27 mouse cellular contexts compared by ENCODE assay signal in the genomic region with DNA sequence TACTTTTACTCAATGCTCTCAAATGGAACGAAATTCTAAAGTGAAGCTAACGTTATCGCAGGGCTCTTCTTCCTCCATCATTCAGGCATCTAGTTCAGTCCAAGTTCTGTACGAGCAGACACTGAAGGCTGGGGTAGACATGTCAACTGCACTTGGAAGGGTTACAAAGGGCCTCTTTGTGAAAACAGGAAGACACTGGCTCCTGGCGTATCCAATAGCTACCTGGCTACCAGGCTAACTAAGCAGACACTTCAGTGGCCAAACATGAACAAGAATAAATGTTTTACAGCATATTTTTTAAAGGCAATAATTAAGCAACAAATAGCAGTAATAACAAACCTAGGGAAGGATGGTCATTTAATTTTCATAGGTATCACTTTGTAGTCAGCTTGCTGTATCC.
"Had no signal": no experiment of that assay in that cellular context is flagged by ENCODE, and none has a peak within 500 bp of the region (broad histone marks: within the 10 kb centered on the region; RNA-seq: fewer than 3 reads in every experiment).

No protein-coding gene starts in this region.

- H3K27ac ChIP-seq: limb, embryonic 10.5 days; limb, embryonic 12.5 days; limb, embryonic 13.5 days; limb, embryonic 15.5 days; liver, embryonic 12.5 days; liver, embryonic 13.5 days; liver, embryonic 14.5 days; liver, embryonic 15.5 days; lung, embryonic 15.5 days; macrophage; midbrain, embryonic 10.5 days; midbrain, embryonic 12.5 days; midbrain, embryonic 13.5 days; midbrain, embryonic 15.5 days had no signal

- H3K27me3 ChIP-seq: limb, embryonic 12.5 days; limb, embryonic 13.5 days; limb, embryonic 15.5 days; liver, embryonic 12.5 days; liver, embryonic 13.5 days; liver, embryonic 15.5 days; lung, embryonic 15.5 days; midbrain, embryonic 12.5 days; midbrain, embryonic 13.5 days; midbrain, embryonic 15.5 days had no signal

- H3K4me1 ChIP-seq: limb, embryonic 10.5 days; limb, embryonic 12.5 days; limb, embryonic 13.5 days; limb, embryonic 15.5 days; liver, embryonic 12.5 days; liver, embryonic 13.5 days; lung, embryonic 15.5 days; midbrain, embryonic 10.5 days; midbrain, embryonic 12.5 days; midbrain, embryonic 13.5 days; midbrain, embryonic 15.5 days had no signal

- H3K36me3 ChIP-seq: limb, embryonic 10.5 days; limb, embryonic 12.5 days; limb, embryonic 13.5 days; limb, embryonic 15.5 days; liver, embryonic 12.5 days; liver, embryonic 13.5 days; liver, embryonic 15.5 days; lung, embryonic 15.5 days; midbrain, embryonic 10.5 days; midbrain, embryonic 12.5 days; midbrain, embryonic 13.5 days; midbrain, embryonic 15.5 days had no signal

- DNase-seq: left cerebral cortex, postnatal 4 days; liver; liver, embryonic 13.5 days; liver, postnatal 0 days; lung, adult 18-20 months; lung, adult 2 months; lung, embryonic 14.5 days; lung, postnatal 10 days; lung, postnatal 14 days; lung, postnatal 36 days; lung, postnatal 4 days; midbrain, embryonic 14.5 days had no signal

- H3K4me3 ChIP-seq: limb, embryonic 10.5 days; limb, embryonic 12.5 days; limb, embryonic 13.5 days; limb, embryonic 15.5 days; liver, embryonic 12.5 days; liver, embryonic 13.5 days; liver, embryonic 15.5 days; lung, embryonic 15.5 days; megakaryocyte, embryonic 14.5 days; midbrain, embryonic 10.5 days; midbrain, embryonic 12.5 days; midbrain, embryonic 13.5 days; midbrain, embryonic 15.5 days; myocyte had no signal
